Mouse (Mus musculus): Measurements from ENCODE around the gene Angptl2. TPM values are rescaled to one million over a fixed set of nuclear protein-coding genes. Genes with fewer than 3 reads are reported as not detected.

The Angptl2 gene
- polyA plus RNA-seq, 1 experiment from 2014 or later = 25.7 TPM

- Histone ChIP-seq H3K27ac (no peak overlapping the region), H3K79me2 (ENCODE audit: inconsistent target) (no peaks in the 10 kb centered on the region), H3K4me3 (ENCODE audit: inconsistent target) (no peak overlapping the region), H3K36me3 (ENCODE audit: inconsistent target) (no peaks in the 10 kb centered on the region)
- 87% methylated on average over 8 of the region's 8 CpGs for WGBS (ENCODE audit: missing documents)
These were observed 74.6 kb downstream of the Angptl2 start for GRCm38 (mm10) chr2:33290491-33290890.

- 50% methylated on average over 2 of the region's 2 CpGs for WGBS (ENCODE audit: missing documents)
- Histone ChIP-seq H3K4me3 (ENCODE audit: inconsistent target) (no peak overlapping the region), H3K79me2 (ENCODE audit: inconsistent target) (no peaks in the 10 kb centered on the region), H3K36me3 (ENCODE audit: inconsistent target) (no peaks in the 10 kb centered on the region), H3K27ac (no peak overlapping the region)
These were observed 76.2 kb downstream of the Angptl2 start for GRCm38 (mm10) chr2:33292057-33292456.

GRCm38 (mm10) chr2:33295115-33295514, 79.2 kb downstream of the Angptl2 start:
- no peak overlapping the region for H3K4me3 ChIP-seq (ENCODE audit: inconsistent target)
- WGBS (ENCODE audit: missing documents) = 30% methylated on average over 5 of the region's 5 CpGs
- H3K27ac ChIP-seq = no peak overlapping the region
- H3K79me2 ChIP-seq (ENCODE audit: inconsistent target) = no peaks in the 10 kb centered on the region
- no peaks in the 10 kb centered on the region for H3K36me3 ChIP-seq (ENCODE audit: inconsistent target)

Other genes with a start within 250 kb of the Angptl2 start
- gene Slc2a8, start 234.0 kb upstream of the Angptl2 start, polyA plus RNA-seq (2018) = 7.4 to 18.5 TPM (median 18.2 TPM) in 3 replicates
- gene Garnl3, start 84.4 kb upstream of the Angptl2 start, polyA plus RNA-seq (2018) = 0.25 to 0.49 TPM (median 0.47 TPM) in 3 replicates
- gene Ralgps1, start 155.4 kb downstream of the Angptl2 start, polyA plus RNA-seq (2018) = 2.3 to 4.2 TPM (median 2.7 TPM) in 3 replicates
- 11.3 to 16.6 TPM (median 12.3 TPM) in 3 replicates for gene Zbtb34, start 215.3 kb downstream of the Angptl2 start, polyA plus RNA-seq (2018)